In the genomic region with DNA sequence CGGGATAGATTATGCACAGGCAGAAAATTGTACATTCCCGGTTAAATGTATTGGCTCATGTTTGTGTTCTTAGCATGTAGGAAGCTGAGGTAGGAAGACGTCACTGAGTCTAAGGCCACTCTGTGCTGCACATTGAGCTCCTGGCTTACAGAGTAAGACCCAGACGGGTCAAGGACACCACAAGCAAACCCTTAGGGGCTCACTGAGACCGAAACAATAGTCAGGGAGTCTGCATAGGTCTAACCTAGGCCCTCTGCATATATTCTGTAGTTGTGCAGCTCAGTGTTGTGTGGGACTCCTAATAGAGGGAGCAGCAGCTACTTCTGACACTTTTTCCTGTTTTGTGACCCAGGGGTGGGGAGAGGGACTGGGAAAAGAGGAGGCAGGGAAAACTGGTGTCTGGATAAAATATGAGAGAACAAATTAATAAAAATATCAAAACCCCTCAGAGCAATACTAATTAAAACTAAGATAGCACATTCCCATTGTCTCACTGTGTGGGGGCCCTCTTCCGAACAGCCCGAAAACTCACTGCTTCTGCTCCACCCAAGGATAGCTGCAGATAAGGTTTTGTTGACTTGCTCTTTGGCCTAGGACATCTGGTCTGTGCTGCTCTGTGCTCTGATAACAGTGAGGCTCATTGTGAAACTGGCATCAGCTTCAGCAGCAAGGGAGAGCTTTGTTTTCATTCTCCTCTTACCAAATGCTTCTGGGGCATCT, we compare ENCODE assay signal across 12 mouse cellular contexts. TPM values are rescaled to one million over a fixed set of nuclear protein-coding genes. Genes with fewer than 3 reads are reported as not detected.
DNase-seq lines count a peak whose midpoint lies in the region; ATAC-seq and TF ChIP-seq lines count a peak whose summit lies in the region.
"Had no signal": no experiment of that assay in that cellular context is flagged by ENCODE, and none has a peak within 500 bp of the region (broad histone marks: within the 10 kb centered on the region; RNA-seq: fewer than 3 reads in every experiment).

No protein-coding gene starts in this region.

- peak; percentile 73 for ATAC-seq in intestine, embryonic 14.5 days (replicated peaks; ENCODE audit: low FRiP score, low TSS enrichment, low read depth)
- peak; percentile 57; the same call in 1 of the 2 replicates for ATAC-seq in stomach, embryonic 14.5 days (ENCODE audit: insufficient number of reproducible peaks, insufficient read depth, low FRiP score, low read depth)
- ATAC-seq: midbrain, embryonic 15.5 days had no signal

- H3K4me2 ChIP-seq in intestine, embryonic 14.5 days (ENCODE audit: low read length): no peak overlapping the region
- no peak overlapping the region for H3K4me2 ChIP-seq in stomach, embryonic 14.5 days (replicated peaks; ENCODE audit: low read depth, low read length)
- H3K4me2 ChIP-seq: kidney, embryonic 15.5 days; midbrain, embryonic 15.5 days had no signal

- no peaks in the 10 kb centered on the region for H3K9me3 ChIP-seq in intestine, embryonic 14.5 days (ENCODE audit: control insufficient read depth, low read length)
- H3K9me3 ChIP-seq in stomach, embryonic 14.5 days (ENCODE audit: control insufficient read depth, low read depth, low read length): no peaks in the 10 kb centered on the region
- H3K9me3 ChIP-seq: kidney, embryonic 15.5 days; midbrain, embryonic 15.5 days had no signal

- peak overlapping the region; percentile 88 for H3K27ac ChIP-seq in cortical plate, adult 2 months (ENCODE audit: insufficient read depth, low read length)
- peak overlapping the region; percentile 65 for H3K27ac ChIP-seq in intestine, embryonic 14.5 days (ENCODE audit: low read depth)
- no peak overlapping the region for H3K27ac ChIP-seq in stomach, embryonic 14.5 days (ENCODE audit: low read length)
- H3K27ac ChIP-seq: kidney, embryonic 15.5 days; midbrain, embryonic 15.5 days had no signal

- no peak overlapping the region for H3K4me3 ChIP-seq in cortical plate, adult 2 months (ENCODE audit: insufficient read depth, low read length)
- no peak overlapping the region for H3K4me3 ChIP-seq in intestine, embryonic 14.5 days (ENCODE audit: low read depth, low read length)
- no peak overlapping the region for H3K4me3 ChIP-seq in stomach, embryonic 14.5 days (ENCODE audit: low read depth, low read length)
- H3K4me3 ChIP-seq: kidney, embryonic 15.5 days; midbrain, embryonic 15.5 days had no signal

- TF ChIP-seq CTCF in cortical plate, adult 2 months (IDR thresholded peaks at IDR 0.05; ENCODE audit: extremely low read depth, insufficient read depth, low read length): no peak

- no peaks in the 10 kb centered on the region for H3K36me3 ChIP-seq in intestine, embryonic 14.5 days (ENCODE audit: control insufficient read depth, insufficient read depth, low read length)
- H3K36me3 ChIP-seq in stomach, embryonic 14.5 days (ENCODE audit: control insufficient read depth, insufficient read depth, low read length): no peaks in the 10 kb centered on the region
- H3K36me3 ChIP-seq: kidney, embryonic 15.5 days had no signal

- 62% methylated on average over 7 of the region's 7 CpGs for WGBS in intestine, embryonic 14.5 days
- 67% methylated on average over 7 of the region's 7 CpGs for WGBS in stomach, embryonic 14.5 days

- no peaks in the 10 kb centered on the region for H3K27me3 ChIP-seq in intestine, embryonic 14.5 days (replicated peaks; ENCODE audit: control insufficient read depth, insufficient read depth, low read length)
- H3K27me3 ChIP-seq in stomach, embryonic 14.5 days (ENCODE audit: control insufficient read depth, insufficient read depth, low read length): no peaks in the 10 kb centered on the region
- H3K27me3 ChIP-seq: kidney, embryonic 15.5 days; midbrain, embryonic 15.5 days had no signal

- peaks cover 12% of the 10 kb centered on the region; the same call in 1 of the 2 replicates for H3K4me1 ChIP-seq in cortical plate, adult 2 months (ENCODE audit: control insufficient read depth, insufficient read depth, low read length)
- H3K4me1 ChIP-seq in intestine, embryonic 14.5 days (replicated peaks; ENCODE audit: control insufficient read depth, insufficient read depth, low read length): peaks cover 8% of the 10 kb centered on the region
- no peaks in the 10 kb centered on the region for H3K4me1 ChIP-seq in stomach, embryonic 14.5 days (ENCODE audit: control insufficient read depth, insufficient read depth, low read length)

- no peak for TF ChIP-seq POLR2A in cortical plate, adult 2 months (IDR thresholded peaks at IDR 0.05; ENCODE audit: extremely low read depth, insufficient read depth, low read length)

- DNase-seq in kidney, postnatal 14 days: peak; percentile 34
- no peak for DNase-seq in kidney, adult 8-10 months
- peak; percentile 57 for DNase-seq in intestine, embryonic 14.5 days (ENCODE audit: low spot score)
- no peak for DNase-seq in adrenal gland, postnatal 10 days
- DNase-seq in adrenal gland, postnatal 14 days: no peak
- DNase-seq: gastrocnemius, postnatal 25 days; retina, postnatal 1 day; thymus, adult 2 months had no signal

- H3K9ac ChIP-seq in intestine, embryonic 14.5 days (ENCODE audit: low read length): no peak overlapping the region
- H3K9ac ChIP-seq in stomach, embryonic 14.5 days (replicated peaks; ENCODE audit: low read depth, low read length): no peak overlapping the region
- H3K9ac ChIP-seq: kidney, embryonic 15.5 days; midbrain, embryonic 15.5 days had no signal

RNA-seq across cellular contexts. Expression of a gene that starts 25.6 kb away (rescaled TPM):
- 24.7 and 29.5 TPM in 2 replicates for polyA plus RNA-seq in cortical plate, adult 2 months (2012; rRNA removed)
- polyA plus RNA-seq in intestine, embryonic 14.5 days (2014; fragmentation: Nextera tagmentation; extraction: Ambion mirVana): 192 and 200 TPM in 2 replicates
- 213 and 220 TPM in 2 replicates for polyA plus RNA-seq in stomach, embryonic 14.5 days (2014; fragmentation: Nextera tagmentation; extraction: Ambion mirVana)
- total RNA-seq in adrenal gland, postnatal 10 days (2021): 10 to 100 TPM; 59.1 to 66.8 TPM
- 48.1 and 49.2 TPM in 2 replicates for total RNA-seq in adrenal gland, postnatal 14 days (2021)

Comparison
In these comparisons a context has a peak if more than half of its experiments do, and no peak if none do; other contexts are left out.
1. DNase-seq: peak in kidney, postnatal 14 days (single experiment) and intestine, embryonic 14.5 days (single experiment); none in kidney, adult 8-10 months (0 of 2), adrenal gland, postnatal 10 days (single experiment) and adrenal gland, postnatal 14 days (single experiment).